Mouse (Mus musculus) thymus, postnatal 0 days (tissue): ENCODE results near the gene 4932414N04Rik. TPM values are rescaled to one million over a fixed set of nuclear protein-coding genes. Genes with fewer than 3 reads are reported as not detected.

Experiments
- polyA plus RNA-seq: library from polyadenylated mRNA; unstranded; fragments of >200 nt; fragmentation: Nextera tagmentation; extraction: Ambion mirVana; gene quantifications from 2 replicates; pipeline ENCODE4 v1.2.1, GENCODE M21; 2015

The 4932414N04Rik gene
- polyA plus RNA-seq, 1 experiment from 2014 or later, result not detected

Other genes with a start within 250 kb of the 4932414N04Rik start
- 13.1 and 14.7 TPM in 2 replicates for gene Stk39, start 184.2 kb upstream of the 4932414N04Rik start, polyA plus RNA-seq
- not detected in 2 replicates for gene 4933409G03Rik, start 74.1 kb upstream of the 4932414N04Rik start, polyA plus RNA-seq
- 11.9 and 13.8 TPM in 2 replicates for gene Cers6, start 205.0 kb downstream of the 4932414N04Rik start, polyA plus RNA-seq